Comparison of ENCODE assay signal across 8 mouse cellular contexts in genomic region chr14:51902806-51903710, GRCm38 (mm10). TPM values are rescaled to one million over a fixed set of nuclear protein-coding genes. Genes with fewer than 3 reads are reported as not detected.
A peak's percentile ranks its signal among the peaks of the same experiment; 100 is the strongest.
DNase-seq lines count a peak whose midpoint lies in the region; ATAC-seq lines count a peak whose summit lies in the region.

No protein-coding gene starts in this region.

- DNase-seq in heart, adult 11 months, result peak; percentile 91
- DNase-seq in cerebellum, postnatal 4 days (ENCODE audit: low spot score in 2 of 2), result peak; percentile 85 to 87
- DNase-seq in gastrocnemius, postnatal 36 days, result peak; percentile 70 to 73
- peak; percentile 88 for DNase-seq in limb, embryonic 11.5 days (ENCODE audit: low spot score)
- peak; percentile 46 to 59 for DNase-seq in spleen, postnatal 36 days (ENCODE audit: low spot score in 2 of 2)

- no peaks in the 10 kb centered on the region for H3K9me3 ChIP-seq in heart, embryonic 11.5 days (replicated peaks; ENCODE audit: control insufficient read depth, low read length)
- no peaks in the 10 kb centered on the region for H3K9me3 ChIP-seq in intestine, embryonic 15.5 days
- H3K9me3 ChIP-seq in limb, embryonic 11.5 days (ENCODE audit: control insufficient read depth, low read length), result no peaks in the 10 kb centered on the region

- intact Hi-C loops in gastrocnemius, postnatal 36 days (cut with DNase I), result loop anchor here (1.0 kb wide), 1 partner anchor 28 kb away; no protein-coding TSS in a partner anchor

- no peak overlapping the region for H3K4me3 ChIP-seq in heart, embryonic 11.5 days (ENCODE audit: low read depth, low read length)
- H3K4me3 ChIP-seq in intestine, embryonic 15.5 days (replicated peaks), result no peak overlapping the region
- H3K4me3 ChIP-seq in limb, embryonic 11.5 days (ENCODE audit: low read depth, low read length), result no peak overlapping the region

- no peak overlapping the region for H3K27ac ChIP-seq in heart, embryonic 11.5 days (ENCODE audit: low read depth, low read length)
- H3K27ac ChIP-seq in intestine, embryonic 15.5 days, result 0 out of 2 replicates have a peak overlapping the region, but pooled peaks have one; percentile 2
- no peak overlapping the region for H3K27ac ChIP-seq in limb, embryonic 11.5 days (replicated peaks; ENCODE audit: low read depth, low read length)

- no peak overlapping the region for H3K9ac ChIP-seq in heart, embryonic 11.5 days (ENCODE audit: low read depth, low read length)
- no peak overlapping the region for H3K9ac ChIP-seq in intestine, embryonic 15.5 days
- no peak overlapping the region for H3K9ac ChIP-seq in limb, embryonic 11.5 days (ENCODE audit: low read length)

- H3K27me3 ChIP-seq in heart, embryonic 11.5 days (ENCODE audit: control insufficient read depth, insufficient read depth, low read length), result no peaks in the 10 kb centered on the region
- no peaks in the 10 kb centered on the region for H3K27me3 ChIP-seq in intestine, embryonic 15.5 days (replicated peaks)
- no peaks in the 10 kb centered on the region for H3K27me3 ChIP-seq in limb, embryonic 11.5 days (ENCODE audit: control insufficient read depth, insufficient read depth, low read length)

- ATAC-seq in heart, embryonic 11.5 days (replicated peaks; ENCODE audit: insufficient number of reproducible peaks, low FRiP score, low TSS enrichment), result no peak
- ATAC-seq in intestine, embryonic 15.5 days, result peak; percentile 65
- peak; percentile 53 for ATAC-seq in limb, embryonic 11.5 days (ENCODE audit: insufficient number of reproducible peaks, low FRiP score, low TSS enrichment, low read depth)
- ATAC-seq in monocyte, adult 5-6 weeks (replicated peaks; ENCODE audit: insufficient number of reproducible peaks, low FRiP score, low TSS enrichment, poor library complexity, severe bottlenecking), result peak; percentile 76

- H3K4me2 ChIP-seq in heart, embryonic 11.5 days, result no peak overlapping the region
- no peak overlapping the region for H3K4me2 ChIP-seq in intestine, embryonic 15.5 days (replicated peaks)
- no peak overlapping the region for H3K4me2 ChIP-seq in limb, embryonic 11.5 days (ENCODE audit: low read depth, severe bottlenecking)

- WGBS in heart, embryonic 11.5 days (ENCODE audit: insufficient replicate concordance), result 45% methylated on average over 9 of the region's 9 CpGs
- WGBS in intestine, embryonic 15.5 days, result 53% methylated on average over 9 of the region's 9 CpGs
- 65% methylated on average over 9 of the region's 9 CpGs for WGBS in limb, embryonic 11.5 days

- H3K36me3 ChIP-seq in heart, embryonic 11.5 days (ENCODE audit: control insufficient read depth, insufficient read depth, low read length), result no peaks in the 10 kb centered on the region
- H3K36me3 ChIP-seq in intestine, embryonic 15.5 days, result no peaks in the 10 kb centered on the region
- H3K36me3 ChIP-seq in limb, embryonic 11.5 days (ENCODE audit: control insufficient read depth, insufficient read depth, low read length), result no peaks in the 10 kb centered on the region

- peaks cover 16% of the 10 kb centered on the region; the same call in 1 of the 2 replicates for H3K4me1 ChIP-seq in heart, embryonic 11.5 days (ENCODE audit: control insufficient read depth, insufficient read depth, low read length)
- 0 out of 2 replicates have a peak, but pooled peaks cover 4% of the 10 kb centered on the region for H3K4me1 ChIP-seq in intestine, embryonic 15.5 days (replicated peaks)
- H3K4me1 ChIP-seq in limb, embryonic 11.5 days (ENCODE audit: control insufficient read depth, insufficient read depth, low read length), result no peaks in the 10 kb centered on the region

RNA-seq across cellular contexts. Expression of gene Slc39a2, which starts 10.4 kb away (rescaled TPM):
- polyA plus RNA-seq in heart, embryonic 11.5 days (2014; fragmentation: Nextera tagmentation; extraction: Ambion mirVana), result 0.17 and 0.31 TPM in 2 replicates
- under 1 TPM; 0.20 to 0.51 TPM for total RNA-seq in gastrocnemius, postnatal 36 days (2021)
- polyA plus RNA-seq in intestine, embryonic 15.5 days (2015; fragmentation: Nextera tagmentation; extraction: Ambion mirVana), result 0.96 and 1.0 TPM in 2 replicates
- polyA plus RNA-seq in limb, embryonic 11.5 days (2014; fragmentation: Nextera tagmentation; extraction: Ambion mirVana), result 0.13 and 0.15 TPM in 2 replicates
- not detected in 3 replicates for total RNA-seq in monocyte, adult 5-6 weeks (2017)

RNA-seq across cellular contexts. Expression of gene Ndrg2, which starts 10.9 kb away (rescaled TPM):
- 115 and 145 TPM in 2 replicates for polyA plus RNA-seq in heart, embryonic 11.5 days (2014; fragmentation: Nextera tagmentation; extraction: Ambion mirVana)
- 1,000 to 10,000 TPM; 1,350 to 1,506 TPM for total RNA-seq in gastrocnemius, postnatal 36 days (2021)
- 52.2 and 60.1 TPM in 2 replicates for polyA plus RNA-seq in intestine, embryonic 15.5 days (2015; fragmentation: Nextera tagmentation; extraction: Ambion mirVana)
- 11.9 and 12.9 TPM in 2 replicates for polyA plus RNA-seq in limb, embryonic 11.5 days (2014; fragmentation: Nextera tagmentation; extraction: Ambion mirVana)
- 0.43 to 9.4 TPM (median 1.3 TPM) in 3 replicates for total RNA-seq in monocyte, adult 5-6 weeks (2017)

RNA-seq across cellular contexts. Expression of gene Tppp2, which starts 15.2 kb away (rescaled TPM):
- polyA plus RNA-seq in heart, embryonic 11.5 days (2014; fragmentation: Nextera tagmentation; extraction: Ambion mirVana), result not detected in 2 replicates
- total RNA-seq in gastrocnemius, postnatal 36 days (2021), result not detected
- polyA plus RNA-seq in intestine, embryonic 15.5 days (2015; fragmentation: Nextera tagmentation; extraction: Ambion mirVana), result not detected in 2 replicates
- polyA plus RNA-seq in limb, embryonic 11.5 days (2014; fragmentation: Nextera tagmentation; extraction: Ambion mirVana), result not detected in 2 replicates
- 2.5 TPM in 1 of 3 replicates, not detected in the others for total RNA-seq in monocyte, adult 5-6 weeks (2017)

RNA-seq across cellular contexts. Expression of gene Mettl17, which starts 18.4 kb away (rescaled TPM):
- 41.9 and 46.9 TPM in 2 replicates for polyA plus RNA-seq in heart, embryonic 11.5 days (2014; fragmentation: Nextera tagmentation; extraction: Ambion mirVana)
- total RNA-seq in gastrocnemius, postnatal 36 days (2021), result 10 to 100 TPM; 11.7 to 14.4 TPM
- polyA plus RNA-seq in intestine, embryonic 15.5 days (2015; fragmentation: Nextera tagmentation; extraction: Ambion mirVana), result 45.4 and 45.5 TPM in 2 replicates
- 41.9 and 46.2 TPM in 2 replicates for polyA plus RNA-seq in limb, embryonic 11.5 days (2014; fragmentation: Nextera tagmentation; extraction: Ambion mirVana)
- total RNA-seq in monocyte, adult 5-6 weeks (2017), result 16.1 to 24.4 TPM (median 21.4 TPM) in 3 replicates

RNA-seq across cellular contexts. Expression of gene Rnase13, which starts 19.5 kb away (rescaled TPM):
- not detected in 2 replicates for polyA plus RNA-seq in heart, embryonic 11.5 days (2014; fragmentation: Nextera tagmentation; extraction: Ambion mirVana)
- not detected for total RNA-seq in gastrocnemius, postnatal 36 days (2021)
- polyA plus RNA-seq in intestine, embryonic 15.5 days (2015; fragmentation: Nextera tagmentation; extraction: Ambion mirVana), result not detected in 2 replicates
- polyA plus RNA-seq in limb, embryonic 11.5 days (2014; fragmentation: Nextera tagmentation; extraction: Ambion mirVana), result not detected in 2 replicates
- not detected in 3 replicates for total RNA-seq in monocyte, adult 5-6 weeks (2017)
